In the genomic region with DNA sequence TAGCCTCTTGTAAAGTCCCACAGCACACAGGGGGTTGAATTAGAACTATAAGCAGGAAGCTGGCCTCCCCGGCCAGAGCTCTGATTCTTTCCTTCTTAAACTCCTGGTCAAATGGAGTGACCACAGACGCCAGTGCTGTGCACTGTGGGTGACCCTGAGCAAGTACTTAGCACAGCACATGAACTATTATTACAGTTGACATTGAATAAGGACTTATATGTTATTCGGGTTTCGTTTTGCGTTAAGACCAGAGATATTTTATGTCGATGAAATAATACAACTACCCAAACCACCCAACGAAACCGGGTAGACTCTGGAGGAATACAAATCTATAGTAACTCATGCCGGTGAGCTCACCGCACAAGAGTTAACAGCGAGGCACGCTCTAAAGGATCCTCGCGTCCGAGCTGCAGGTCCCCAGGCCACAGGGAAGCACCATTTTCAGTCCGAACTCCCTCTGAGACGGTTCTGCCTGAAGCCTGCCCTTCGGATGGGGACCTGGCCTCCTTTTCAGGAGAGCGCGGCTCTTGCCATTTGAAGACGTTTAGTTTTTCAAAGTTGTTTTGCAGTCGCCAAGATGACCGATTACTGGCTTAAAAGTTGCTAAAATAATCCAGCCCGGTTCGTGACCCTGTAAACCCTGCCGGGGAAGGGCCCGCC, we compare ENCODE assay signal across 8 mouse cellular contexts. TPM values are rescaled to one million over a fixed set of nuclear protein-coding genes. Genes with fewer than 3 reads are reported as not detected.
DNase-seq lines count a peak whose midpoint lies in the region; ATAC-seq and TF ChIP-seq lines count a peak whose summit lies in the region.

No protein-coding gene starts in this region.

- H3K9me3 ChIP-seq in hindbrain, embryonic 14.5 days (ENCODE audit: control insufficient read depth, low read length), result no peaks in the 10 kb centered on the region

- peaks cover 5% of the 10 kb centered on the region; the same call in 1 of the 2 replicates for H3K4me1 ChIP-seq in hindbrain, embryonic 14.5 days (replicated peaks; ENCODE audit: control insufficient read depth, insufficient read depth, low read length)

- no peak for ATAC-seq in hindbrain, embryonic 14.5 days (ENCODE audit: low FRiP score)
- no peak for ATAC-seq in inflammation-experienced regulatory T-cells, adult 6 months

- H3K4me3 ChIP-seq in left cerebral cortex, adult 2 months, result peak overlapping the region; percentile 64
- H3K4me3 ChIP-seq in hindbrain, embryonic 14.5 days (replicated peaks; ENCODE audit: low read length), result peak overlapping the region; percentile 54

- H3K36me3 ChIP-seq in hindbrain, embryonic 14.5 days (replicated peaks; ENCODE audit: control insufficient read depth, insufficient read depth), result no peaks in the 10 kb centered on the region

- H3K27me3 ChIP-seq in hindbrain, embryonic 14.5 days (ENCODE audit: control insufficient read depth, insufficient read depth, low read length), result no peaks in the 10 kb centered on the region

- WGBS in hindbrain, embryonic 14.5 days, result 2% methylated on average over 27 of the region's 27 CpGs

- peak overlapping the region; percentile 55 for H3K9ac ChIP-seq in hindbrain, embryonic 14.5 days

- intact Hi-C loops in left cerebral cortex, adult 2 months (cut with DNase I), result loop anchor here (2.0 kb wide), 1 partner anchor 20 kb away; no protein-coding TSS in a partner anchor
- intact Hi-C loops in left cerebral cortex, postnatal 36 days (cut with DNase I), result no loop called here

- H3K4me2 ChIP-seq in hindbrain, embryonic 14.5 days (replicated peaks), result peak overlapping the region; percentile 88

- peak overlapping the region; percentile 62; the same call in 1 of the 2 replicates for H3K27ac ChIP-seq in left cerebral cortex, adult 2 months
- H3K27ac ChIP-seq in hindbrain, embryonic 14.5 days, result peak overlapping the region; percentile 14; the same call in 1 of the 2 replicates

- TF ChIP-seq CTCF in left cerebral cortex, adult 2 months (IDR thresholded peaks at IDR 0.05), result no peak

- no peak for DNase-seq in left cerebral cortex, adult 2 months (ENCODE audit: extremely low spot score in 1 of 2, low spot score in 2 of 2)
- DNase-seq in left cerebral cortex, postnatal 36 days (ENCODE audit: low spot score in 2 of 2), result no peak
- peak; percentile 12 for DNase-seq in c-Kit-positive CD71-negative TER-119-negative erythroid progenitor cells, embryonic 14.5 days (ENCODE audit: low read depth)
- peak; percentile 49 for DNase-seq in hindbrain, embryonic 14.5 days (ENCODE audit: low spot score)
- DNase-seq in mesoderm, embryonic 11.5 days (ENCODE audit: low read depth, low spot score), result peak; percentile 18
- DNase-seq in urinary bladder, postnatal 36 days (ENCODE audit: low spot score in 2 of 2), result no peak
- DNase-seq in spleen, postnatal 4 days (ENCODE audit: low spot score in 2 of 2), result no peak

RNA-seq across cellular contexts. Expression of a gene that starts 0.6 kb away (rescaled TPM):
- total RNA-seq in left cerebral cortex, adult 2 months (2021), result 1 to 10 TPM; 2.0 to 4.7 TPM
- total RNA-seq in left cerebral cortex, postnatal 36 days (2021), result 1 to 10 TPM; 3.8 to 4.1 TPM
- polyA plus RNA-seq in hindbrain, embryonic 14.5 days (2014; fragmentation: Nextera tagmentation; extraction: Ambion mirVana), result 7.1 and 10.7 TPM in 2 replicates
- polyA plus RNA-seq in inflammation-experienced regulatory T-cells, adult 6 months (2017; shearing (Covaris generic)), result 10 to 100 TPM; 32.3 to 53.6 (median 47.8) TPM

RNA-seq across cellular contexts. Expression of a gene that starts 21.8 kb away (rescaled TPM):
- total RNA-seq in left cerebral cortex, adult 2 months (2021), result 10 to 100 TPM; 25.5 to 26.8 TPM
- total RNA-seq in left cerebral cortex, postnatal 36 days (2021), result 10 to 100 TPM; 28.2 to 28.7 TPM
- polyA plus RNA-seq in hindbrain, embryonic 14.5 days (2014; fragmentation: Nextera tagmentation; extraction: Ambion mirVana), result 38.4 and 38.9 TPM in 2 replicates
- polyA plus RNA-seq in inflammation-experienced regulatory T-cells, adult 6 months (2017; shearing (Covaris generic)), result 10 to 100 TPM; 12.5 to 26.5 (median 26.5) TPM

RNA-seq across cellular contexts. Expression of a gene that starts 33.1 kb away (rescaled TPM):
- 1 to 10 TPM; 4.2 to 4.7 TPM for total RNA-seq in left cerebral cortex, adult 2 months (2021)
- 1 to 10 TPM; 5.3 to 5.8 TPM for total RNA-seq in left cerebral cortex, postnatal 36 days (2021)
- polyA plus RNA-seq in hindbrain, embryonic 14.5 days (2014; fragmentation: Nextera tagmentation; extraction: Ambion mirVana), result 17.2 and 18.8 TPM in 2 replicates
- not detected for polyA plus RNA-seq in inflammation-experienced regulatory T-cells, adult 6 months (2017; shearing (Covaris generic))

RNA-seq across cellular contexts. Expression of a gene that starts 51.4 kb away (rescaled TPM):
- 10 to 100 TPM; 12.6 to 14.5 TPM for total RNA-seq in left cerebral cortex, adult 2 months (2021)
- total RNA-seq in left cerebral cortex, postnatal 36 days (2021), result 10 to 100 TPM; 10.7 to 12.7 TPM
- polyA plus RNA-seq in hindbrain, embryonic 14.5 days (2014; fragmentation: Nextera tagmentation; extraction: Ambion mirVana), result 11.9 TPM in 2 replicates
- polyA plus RNA-seq in inflammation-experienced regulatory T-cells, adult 6 months (2017; shearing (Covaris generic)), result 10 to 100 TPM; 10.4 to 18.7 (median 13.5) TPM

Comparison
In these comparisons a context has a peak if more than half of its experiments do, and no peak if none do; other contexts are left out.
1. DNase-seq: peak in c-Kit-positive CD71-negative TER-119-negative erythroid progenitor cells, embryonic 14.5 days (single experiment), hindbrain, embryonic 14.5 days (single experiment) and mesoderm, embryonic 11.5 days (single experiment); none in left cerebral cortex, adult 2 months (0 of 2), left cerebral cortex, postnatal 36 days (0 of 2), urinary bladder, postnatal 36 days (0 of 2) and spleen, postnatal 4 days (0 of 2).